Mouse (Mus musculus) kidney, adult 8-10 months (tissue): ENCODE results near the gene Eapp.
"Not testable (repeated sequence)": the region's sequence is repeated elsewhere in the genome, so short reads cannot be mapped to it uniquely, and the experiment has no call there.

Experiments used
- DNase-seq, 2 experiments: peaks; one replicate each; pipeline ENCODE4 v3.0.0; 2022

Eapp gene

DNA sequence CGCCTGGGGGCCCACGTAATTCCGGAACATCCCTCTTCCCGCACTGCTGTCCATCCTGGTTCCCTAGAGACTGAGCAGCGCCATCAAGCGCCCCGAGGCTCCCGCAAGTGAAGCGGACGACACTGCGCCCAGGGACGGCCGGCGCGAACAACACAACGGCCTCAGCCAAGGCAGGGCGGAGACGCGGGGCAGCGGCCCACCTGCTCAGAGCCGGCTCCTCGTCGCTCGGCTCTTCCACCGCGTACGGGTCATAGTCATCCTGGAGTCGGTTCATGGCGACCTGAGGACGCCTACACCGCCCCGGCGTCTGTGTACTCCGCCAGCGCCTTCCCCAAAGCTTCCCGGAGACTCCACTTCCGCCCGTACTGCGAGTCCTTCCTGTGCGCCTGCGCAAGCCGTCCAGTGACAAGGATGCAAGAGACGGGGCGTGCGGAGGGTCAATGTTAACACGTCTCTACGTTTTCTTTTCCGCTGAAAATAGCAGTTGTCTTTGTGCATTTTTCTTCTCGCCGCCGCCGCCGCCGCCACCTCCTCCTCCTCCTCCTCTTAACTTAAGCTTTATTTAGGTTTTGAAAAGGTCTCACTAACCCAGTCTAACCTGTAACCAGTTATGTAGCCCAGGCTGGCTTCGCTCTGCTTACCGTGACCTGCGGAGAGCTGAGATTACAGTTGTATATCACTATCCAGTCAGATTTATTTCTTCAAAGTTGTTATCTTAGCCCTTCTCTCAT, at the start of gene Eapp:
Gene Eapp, minus strand, starts transcription at position 387 of the 731 bp plus-strand sequence.
- DNase-seq: peak; percentile 96

DNA sequence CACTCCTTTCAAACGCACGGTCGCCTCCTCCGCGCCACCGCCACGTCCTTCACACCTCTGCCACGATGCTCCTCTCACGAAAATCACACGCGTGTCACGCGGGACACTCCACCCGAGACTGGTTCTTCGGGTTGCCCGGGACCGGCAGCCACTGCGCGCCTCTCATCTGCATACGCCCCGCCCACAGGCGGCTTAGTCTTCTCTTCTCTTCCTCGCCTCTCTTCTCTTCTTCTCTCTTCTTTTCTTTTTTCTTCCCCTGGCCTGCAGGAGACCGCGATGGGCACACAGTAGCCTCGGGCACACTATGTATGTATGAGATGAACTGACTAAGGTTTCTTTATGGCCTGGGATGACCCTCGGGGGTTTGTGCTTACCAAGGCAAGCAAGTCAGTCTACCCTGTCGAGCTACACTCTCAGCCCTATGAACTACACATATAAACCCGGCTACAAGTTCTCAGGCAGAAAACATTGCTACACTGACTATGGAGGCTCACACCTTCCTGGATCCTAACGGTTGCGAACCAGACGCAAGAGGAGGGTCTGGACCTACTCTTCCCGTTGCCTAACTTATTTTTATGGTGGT, 43.1 kb upstream of the Eapp start:
- peak; percentile 26 to 30 for DNase-seq

DNA sequence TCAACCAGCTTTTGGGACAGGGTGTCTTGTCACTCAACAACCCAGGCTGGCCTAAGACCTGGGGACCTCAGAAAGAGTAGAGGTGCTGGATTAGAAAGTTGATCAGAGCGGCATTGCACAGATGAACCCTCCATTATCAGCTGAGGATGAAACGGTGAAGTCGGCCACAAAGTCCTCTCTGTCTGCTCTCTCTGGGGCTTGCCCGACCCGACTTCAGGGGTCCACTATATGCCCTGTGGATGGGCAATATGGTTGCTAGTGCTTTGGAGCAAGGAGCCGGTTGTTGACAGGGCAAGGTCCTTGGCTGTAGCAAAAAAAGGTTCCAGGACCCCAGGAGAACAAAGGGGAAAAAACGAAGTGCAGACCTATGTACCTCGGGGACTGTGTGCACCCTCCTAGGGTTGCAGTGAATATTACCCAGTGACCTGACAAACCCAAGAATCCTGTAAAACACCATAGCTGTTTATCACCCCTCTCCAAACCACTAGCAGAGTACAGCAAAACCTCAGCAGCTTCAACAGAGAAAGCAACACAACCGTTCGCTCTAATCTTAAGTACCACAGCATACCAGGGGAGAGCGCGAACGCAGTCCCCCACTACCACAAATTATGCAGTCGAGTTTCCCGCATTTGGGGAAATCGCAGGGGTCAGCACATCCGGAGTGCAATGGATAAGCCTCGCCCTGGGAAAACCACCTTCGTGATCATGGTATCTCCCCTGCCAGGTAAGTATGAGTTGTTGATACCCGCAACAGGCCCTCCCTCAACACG, 42.4 kb upstream of the Eapp start:
- not testable (repeated sequence) for DNase-seq

DNA sequence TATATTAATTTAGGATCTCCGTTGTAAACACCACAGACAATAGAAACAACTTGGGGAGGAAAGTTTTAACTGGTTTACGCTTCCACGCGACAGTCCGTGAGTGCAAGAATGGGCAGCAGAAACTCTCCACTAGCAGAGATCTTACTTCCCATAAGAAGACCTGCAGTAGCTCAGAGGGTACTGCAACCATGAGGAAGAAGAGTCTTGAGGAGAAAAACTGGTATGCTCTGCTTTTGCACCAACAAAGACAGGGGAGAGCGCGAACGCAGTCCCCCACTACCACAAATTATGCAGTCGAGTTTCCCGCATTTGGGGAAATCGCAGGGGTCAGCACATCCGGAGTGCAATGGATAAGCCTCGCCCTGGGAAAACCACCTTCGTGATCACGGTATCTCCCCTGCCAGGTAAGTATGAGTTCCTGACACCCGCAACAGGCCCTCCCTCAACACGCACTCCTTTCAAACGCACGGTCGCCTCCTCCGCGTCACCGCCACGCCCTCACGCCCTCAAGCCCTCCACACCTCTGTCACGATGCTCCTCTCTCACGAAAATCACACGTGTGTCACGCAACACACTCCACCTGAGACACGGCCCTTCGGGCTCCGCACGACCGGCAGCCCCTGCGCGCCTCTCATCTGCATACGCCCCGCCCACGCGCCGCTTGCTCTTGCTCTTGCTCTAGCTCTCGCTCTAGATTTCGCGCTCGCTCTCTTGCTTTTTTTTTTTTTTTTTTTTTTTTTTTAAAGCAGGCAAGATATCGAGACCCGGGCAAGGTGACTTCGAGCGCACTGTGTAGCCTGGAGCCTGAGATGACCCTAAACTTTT, 38.8 kb upstream of the Eapp start:
- DNase-seq: peak; percentile 26 to 29

DNA sequence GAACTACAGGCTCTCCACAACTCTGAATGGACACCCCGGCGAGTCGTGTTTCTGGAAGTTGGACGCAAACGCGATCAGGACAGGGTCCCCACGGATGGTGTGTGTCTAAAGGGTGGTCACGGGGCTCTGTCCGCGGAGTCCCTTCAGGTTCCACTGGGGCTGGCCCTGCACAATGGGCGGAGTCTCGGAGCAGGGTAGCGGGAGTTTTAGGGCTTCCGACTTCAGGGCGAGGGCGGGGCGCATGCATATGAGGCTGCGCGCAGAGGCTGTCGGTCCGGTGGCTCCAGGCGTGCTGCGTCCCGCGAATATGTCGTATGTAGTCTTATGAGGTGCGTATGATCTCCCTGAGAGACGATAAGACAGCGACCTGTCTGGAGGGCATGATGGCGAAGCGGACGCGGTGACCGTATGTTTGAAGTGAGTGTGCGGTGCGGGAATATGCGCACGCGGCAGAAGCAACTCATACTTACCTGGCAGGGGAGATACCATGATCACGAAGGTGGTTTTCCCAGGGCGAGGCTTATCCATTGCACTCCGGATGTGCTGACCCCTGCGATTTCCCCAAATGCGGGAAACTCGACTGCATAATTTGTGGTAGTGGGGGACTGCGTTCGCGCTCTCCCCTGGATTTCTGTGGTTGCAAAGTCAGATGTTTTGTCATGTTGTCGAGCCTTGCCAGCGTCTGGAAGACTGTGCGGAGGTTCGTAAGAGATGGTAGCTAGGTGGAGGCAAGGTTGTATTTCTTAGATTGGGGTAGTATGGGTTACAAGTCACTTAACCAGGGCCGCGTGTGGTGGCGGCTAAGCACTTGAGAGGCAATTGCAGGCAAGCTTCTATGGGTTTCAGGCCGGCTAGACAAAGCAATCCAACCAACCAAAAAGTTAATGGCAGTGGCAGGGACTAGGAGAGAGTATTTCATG, 33.7 kb upstream of the Eapp start:
- not testable (repeated sequence) for DNase-seq

DNA sequence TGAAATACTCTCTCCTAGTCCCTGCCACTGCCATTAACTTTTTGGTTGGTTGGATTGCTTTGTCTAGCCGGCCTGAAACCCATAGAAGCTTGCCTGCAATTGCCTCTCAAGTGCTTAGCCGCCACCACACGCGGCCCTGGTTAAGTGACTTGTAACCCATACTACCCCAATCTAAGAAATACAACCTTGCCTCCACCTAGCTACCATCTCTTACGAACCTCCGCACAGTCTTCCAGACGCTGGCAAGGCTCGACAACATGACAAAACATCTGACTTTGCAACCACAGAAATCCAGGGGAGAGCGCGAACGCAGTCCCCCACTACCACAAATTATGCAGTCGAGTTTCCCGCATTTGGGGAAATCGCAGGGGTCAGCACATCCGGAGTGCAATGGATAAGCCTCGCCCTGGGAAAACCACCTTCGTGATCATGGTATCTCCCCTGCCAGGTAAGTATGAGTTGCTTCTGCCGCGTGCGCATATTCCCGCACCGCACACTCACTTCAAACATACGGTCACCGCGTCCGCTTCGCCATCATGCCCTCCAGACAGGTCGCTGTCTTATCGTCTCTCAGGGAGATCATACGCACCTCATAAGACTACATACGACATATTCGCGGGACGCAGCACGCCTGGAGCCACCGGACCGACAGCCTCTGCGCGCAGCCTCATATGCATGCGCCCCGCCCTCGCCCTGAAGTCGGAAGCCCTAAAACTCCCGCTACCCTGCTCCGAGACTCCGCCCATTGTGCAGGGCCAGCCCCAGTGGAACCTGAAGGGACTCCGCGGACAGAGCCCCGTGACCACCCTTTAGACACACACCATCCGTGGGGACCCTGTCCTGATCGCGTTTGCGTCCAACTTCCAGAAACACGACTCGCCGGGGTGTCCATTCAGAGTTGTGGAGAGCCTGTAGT, 23.4 kb upstream of the Eapp start:
- DNase-seq: not testable (repeated sequence)

DNA sequence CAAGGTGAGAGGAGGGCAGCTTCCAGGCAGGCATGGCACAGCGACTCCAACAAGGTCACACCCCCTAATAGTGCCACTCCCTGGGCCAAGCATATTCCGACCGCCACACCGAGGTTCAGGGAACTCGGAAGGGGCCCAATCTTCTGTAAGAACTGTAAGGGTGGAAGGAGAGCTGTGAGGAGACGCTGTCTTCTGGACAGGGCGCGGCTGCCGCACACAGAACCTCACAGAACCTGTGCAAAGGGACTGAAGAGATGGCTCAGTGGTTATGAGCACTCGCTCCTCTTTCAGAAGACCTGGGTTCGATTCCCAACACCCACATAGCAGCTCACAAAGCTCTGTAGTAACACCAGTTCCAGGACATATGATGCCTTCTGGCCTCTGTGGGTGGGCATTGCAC, 21.8 kb upstream of the Eapp start:
- not testable (repeated sequence) for DNase-seq

DNA sequence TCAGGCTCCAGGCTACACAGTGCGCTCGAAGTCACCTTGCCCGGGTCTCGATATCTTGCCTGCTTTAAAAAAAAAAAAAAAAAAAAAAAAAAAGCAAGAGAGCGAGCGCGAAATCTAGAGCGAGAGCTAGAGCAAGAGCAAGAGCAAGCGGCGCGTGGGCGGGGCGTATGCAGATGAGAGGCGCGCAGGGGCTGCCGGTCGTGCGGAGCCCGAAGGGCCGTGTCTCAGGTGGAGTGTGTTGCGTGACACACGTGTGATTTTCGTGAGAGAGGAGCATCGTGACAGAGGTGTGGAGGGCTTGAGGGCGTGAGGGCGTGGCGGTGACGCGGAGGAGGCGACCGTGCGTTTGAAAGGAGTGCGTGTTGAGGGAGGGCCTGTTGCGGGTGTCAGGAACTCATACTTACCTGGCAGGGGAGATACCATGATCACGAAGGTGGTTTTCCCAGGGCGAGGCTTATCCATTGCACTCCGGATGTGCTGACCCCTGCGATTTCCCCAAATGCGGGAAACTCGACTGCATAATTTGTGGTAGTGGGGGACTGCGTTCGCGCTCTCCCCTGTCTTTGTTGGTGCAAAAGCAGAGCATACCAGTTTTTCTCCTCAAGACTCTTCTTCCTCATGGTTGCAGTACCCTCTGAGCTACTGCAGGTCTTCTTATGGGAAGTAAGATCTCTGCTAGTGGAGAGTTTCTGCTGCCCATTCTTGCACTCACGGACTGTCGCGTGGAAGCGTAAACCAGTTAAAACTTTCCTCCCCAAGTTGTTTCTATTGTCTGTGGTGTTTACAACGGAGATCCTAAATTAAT, 18.3 kb upstream of the Eapp start:
- peak; percentile 63 to 67 for DNase-seq

DNA sequence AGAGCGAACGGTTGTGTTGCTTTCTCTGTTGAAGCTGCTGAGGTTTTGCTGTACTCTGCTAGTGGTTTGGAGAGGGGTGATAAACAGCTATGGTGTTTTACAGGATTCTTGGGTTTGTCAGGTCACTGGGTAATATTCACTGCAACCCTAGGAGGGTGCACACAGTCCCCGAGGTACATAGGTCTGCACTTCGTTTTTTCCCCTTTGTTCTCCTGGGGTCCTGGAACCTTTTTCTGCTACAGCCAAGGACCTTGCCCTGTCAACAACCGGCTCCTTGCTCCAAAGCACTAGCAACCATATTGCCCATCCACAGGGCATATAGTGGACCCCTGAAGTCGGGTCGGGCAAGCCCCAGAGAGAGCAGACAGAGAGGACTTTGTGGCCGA, 14.8 kb upstream of the Eapp start:
- peak; percentile 26 to 53 for DNase-seq

DNA sequence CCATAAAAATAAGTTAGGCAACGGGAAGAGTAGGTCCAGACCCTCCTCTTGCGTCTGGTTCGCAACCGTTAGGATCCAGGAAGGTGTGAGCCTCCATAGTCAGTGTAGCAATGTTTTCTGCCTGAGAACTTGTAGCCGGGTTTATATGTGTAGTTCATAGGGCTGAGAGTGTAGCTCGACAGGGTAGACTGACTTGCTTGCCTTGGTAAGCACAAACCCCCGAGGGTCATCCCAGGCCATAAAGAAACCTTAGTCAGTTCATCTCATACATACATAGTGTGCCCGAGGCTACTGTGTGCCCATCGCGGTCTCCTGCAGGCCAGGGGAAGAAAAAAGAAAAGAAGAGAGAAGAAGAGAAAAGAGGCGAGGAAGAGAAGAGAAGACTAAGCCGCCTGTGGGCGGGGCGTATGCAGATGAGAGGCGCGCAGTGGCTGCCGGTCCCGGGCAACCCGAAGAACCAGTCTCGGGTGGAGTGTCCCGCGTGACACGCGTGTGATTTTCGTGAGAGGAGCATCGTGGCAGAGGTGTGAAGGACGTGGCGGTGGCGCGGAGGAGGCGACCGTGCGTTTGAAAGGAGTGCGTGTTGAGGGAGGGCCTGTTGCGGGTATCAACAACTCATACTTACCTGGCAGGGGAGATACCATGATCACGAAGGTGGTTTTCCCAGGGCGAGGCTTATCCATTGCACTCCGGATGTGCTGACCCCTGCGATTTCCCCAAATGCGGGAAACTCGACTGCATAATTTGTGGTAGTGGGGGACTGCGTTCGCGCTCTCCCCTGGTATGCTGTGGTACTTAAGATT, 14.2 kb upstream of the Eapp start:
- not testable (repeated sequence) for DNase-seq

DNA sequence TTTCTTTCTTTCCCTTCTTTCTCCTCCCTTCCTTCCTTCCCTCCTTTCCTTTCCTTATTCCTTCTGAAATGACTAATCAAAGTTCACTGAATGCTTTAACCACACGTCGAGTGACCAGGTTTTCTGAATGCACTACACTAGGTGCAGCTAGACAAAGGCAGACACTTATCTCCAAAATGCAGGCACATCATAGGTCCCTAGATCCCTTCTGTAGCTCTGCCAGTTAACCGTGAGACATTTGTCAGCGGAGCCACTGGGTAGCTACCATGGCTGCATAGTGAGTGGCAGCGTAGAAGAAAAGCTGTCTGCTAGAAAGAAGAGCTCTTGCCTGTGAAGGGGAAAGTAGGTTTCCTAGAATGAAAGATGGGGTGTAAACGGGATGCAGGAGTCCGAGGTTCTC, 3.7 kb upstream of the Eapp start:
- no peak for DNase-seq

DNA sequence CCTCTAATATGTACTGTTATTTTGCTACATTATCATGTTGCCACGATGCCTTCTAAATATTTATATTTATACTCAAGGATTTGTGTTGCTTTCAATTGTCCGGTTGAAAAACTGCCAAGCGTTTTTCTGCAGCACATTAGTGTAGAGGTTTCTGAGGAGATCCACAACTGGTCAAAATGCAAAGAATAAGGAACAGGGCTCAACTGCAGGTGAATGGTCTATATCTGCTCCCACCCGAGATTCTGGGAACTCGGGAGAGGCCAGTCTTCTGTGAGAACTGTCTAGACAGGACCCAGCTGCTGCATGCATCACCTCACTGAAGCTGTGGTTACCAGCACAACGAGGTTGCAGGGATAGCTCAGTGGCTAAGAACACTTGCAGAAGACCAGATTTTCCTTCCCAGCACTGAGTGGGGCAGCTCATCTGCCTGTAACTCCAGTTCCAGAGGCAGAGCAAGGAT, 2.1 kb upstream of the Eapp start:
- DNase-seq: no peak

DNA sequence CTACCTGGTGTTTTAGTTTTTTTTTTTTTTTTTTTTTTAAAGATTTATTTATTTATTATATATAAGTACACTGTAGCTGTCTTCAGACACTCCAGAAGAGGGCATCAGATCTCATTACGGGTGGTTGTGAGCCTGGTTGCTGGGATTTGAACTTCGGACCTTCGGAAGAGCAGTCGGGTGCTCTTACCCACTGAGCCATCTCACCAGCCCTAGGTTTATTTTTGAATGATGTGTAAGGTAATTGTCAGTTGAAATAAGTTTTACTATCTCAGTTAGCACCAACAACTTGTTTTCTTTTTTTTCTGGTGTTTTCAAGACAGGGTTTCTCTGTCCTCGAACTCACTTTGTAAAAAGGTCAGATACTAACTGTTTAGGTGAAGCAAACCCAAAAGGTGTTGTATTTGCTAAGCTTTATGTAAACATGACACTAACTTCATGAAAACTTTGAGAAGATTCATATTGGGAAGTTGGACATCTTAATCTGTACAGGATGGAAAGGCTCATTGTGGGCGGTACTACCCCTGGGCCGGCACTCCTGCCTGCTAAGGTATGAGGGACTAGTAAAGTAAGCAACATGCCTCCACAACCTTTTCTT, 1.4 kb upstream of the Eapp start:
- peak in 1 of 2 experiments; percentile 38 for DNase-seq

DNA sequence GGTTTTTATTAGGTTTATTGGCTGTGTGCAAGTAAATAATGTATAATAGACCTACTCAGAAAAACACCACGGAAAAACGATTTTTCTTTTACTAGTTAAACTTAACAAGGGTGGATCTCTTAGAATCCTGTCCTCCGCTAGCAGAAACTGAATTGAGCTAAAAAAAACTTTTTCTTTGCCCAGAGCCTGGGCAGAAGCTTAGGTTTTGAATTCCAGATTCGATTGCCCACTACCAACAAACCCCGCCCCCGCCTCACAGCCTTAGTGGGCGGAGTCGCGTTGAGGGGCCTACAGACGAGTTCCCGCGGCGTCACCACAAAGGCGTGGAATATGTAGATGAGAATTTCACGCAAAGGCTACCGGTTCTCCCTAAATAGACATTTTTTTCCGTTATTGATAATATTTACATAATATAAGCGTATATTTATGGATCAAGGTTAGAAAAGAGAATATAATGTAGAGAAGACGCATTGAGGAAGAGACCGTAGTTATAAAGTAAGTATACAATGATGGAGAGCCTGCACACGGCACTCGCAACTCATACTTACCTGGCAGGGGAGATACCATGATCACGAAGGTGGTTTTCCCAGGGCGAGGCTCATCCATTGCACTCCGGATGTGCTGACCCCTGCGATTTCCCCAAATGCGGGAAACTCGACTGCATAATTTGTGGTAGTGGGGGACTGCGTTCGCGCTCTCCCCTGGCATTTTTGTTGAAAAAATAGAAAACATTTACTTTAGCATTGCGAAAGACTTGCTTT, 725 bp upstream of the Eapp start:
- DNase-seq: peak; percentile 96

DNA sequence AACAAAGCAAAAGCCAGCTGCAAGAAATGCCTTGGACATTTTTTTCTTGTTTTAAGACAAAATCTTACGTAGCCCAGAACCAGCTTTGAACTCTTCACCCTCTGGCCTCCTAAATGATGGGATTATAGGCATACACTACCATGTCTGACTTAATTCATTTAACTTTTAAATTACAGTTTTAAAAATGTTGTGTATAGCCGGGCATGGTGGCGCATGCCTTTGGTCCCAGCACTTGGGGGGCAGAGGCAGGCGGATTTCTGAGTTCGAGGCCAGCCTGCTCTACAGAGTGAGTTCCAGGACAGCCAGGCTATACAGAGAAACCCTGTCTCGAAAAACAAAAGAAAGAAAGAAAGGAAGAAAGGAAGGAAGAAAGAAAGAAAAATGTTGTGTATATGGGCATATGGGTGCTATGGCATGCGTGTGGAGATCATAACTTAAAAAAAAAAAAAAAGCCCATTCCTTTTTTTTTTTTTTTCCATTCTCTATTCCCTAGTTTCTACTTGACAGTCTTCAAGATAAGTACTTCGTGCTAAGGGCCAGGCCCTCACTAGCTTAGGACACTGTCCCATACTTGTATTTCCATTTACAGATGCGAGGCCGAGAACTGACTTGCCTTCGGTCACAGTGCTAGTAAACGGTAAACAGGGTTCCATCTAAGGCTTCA, 718 bp downstream of the Eapp start:
- no peak for DNase-seq

DNA sequence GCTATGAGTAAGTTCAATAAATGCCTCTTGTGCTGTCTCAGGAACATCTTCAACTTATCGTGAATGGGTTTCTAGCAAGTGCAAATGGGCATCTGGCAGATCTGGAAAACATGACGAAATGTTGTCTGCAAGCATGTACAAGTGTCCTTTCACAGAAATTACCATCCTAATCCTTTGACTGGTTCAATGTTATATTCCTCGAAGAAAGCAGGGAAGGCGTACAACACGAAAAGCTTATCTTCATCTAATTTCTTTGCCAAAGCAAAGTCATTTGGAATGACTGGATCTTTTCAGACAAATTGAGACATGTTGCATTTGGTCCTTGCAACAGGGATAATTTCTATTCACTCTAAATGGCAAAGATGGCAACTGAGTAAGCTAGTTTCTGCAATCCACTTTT, 6.6 kb downstream of the Eapp start:
- DNase-seq: no peak

DNA sequence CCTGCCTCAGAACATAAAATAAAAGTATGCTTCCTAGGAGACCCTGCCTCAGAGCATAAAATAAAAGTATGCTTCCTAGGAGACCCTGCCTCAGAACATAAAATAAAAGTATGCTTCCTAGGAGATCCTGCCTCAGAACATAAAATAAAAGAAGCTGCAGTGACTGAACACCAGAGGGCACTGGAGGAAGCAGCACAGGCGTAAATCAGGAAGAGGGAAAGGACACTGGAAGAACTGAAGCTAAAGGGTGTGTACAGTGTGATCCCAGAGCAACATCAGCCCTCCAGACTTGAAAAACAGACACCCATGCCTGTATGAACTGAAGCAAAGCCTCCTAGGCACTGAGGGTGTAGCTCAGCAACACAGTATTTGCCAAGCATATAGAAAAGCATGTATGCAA, 12.5 kb downstream of the Eapp start:
- no peak for DNase-seq
